Mouse (Mus musculus) mouse embryonic stem cell (cell line): Measurements from ENCODE around the gene Aebp2.
"Not testable (repeated sequence)": the region's sequence is repeated elsewhere in the genome, so short reads cannot be mapped to it uniquely, and the experiment has no call there.

Source experiments
- in situ Hi-C, 2 experiments: fragments of 300-500 bp; cut with MboI; formaldehyde crosslinking; loops; 1 replicate in 1 of 2; 3 replicates in 1 of 2; pipeline ENCODE4 v1.14.3; 2019 to 2020; ENCODE audit warnings: low sequenced_read_pairs in 2 of 2, low pct_unique_long_range_greater_than_20kb in 1 of 2, mixed read lengths in 1 of 2; ENCODE audit not compliant: unreplicated experiment in 1 of 2

The Aebp2 gene

GRCm38 (mm10) chr6:140622391-140623225, at the start of gene Aebp2:
Aebp2 (plus strand) TSS chr6:140622663.
- in situ Hi-C loops, result no loop called here

DNA sequence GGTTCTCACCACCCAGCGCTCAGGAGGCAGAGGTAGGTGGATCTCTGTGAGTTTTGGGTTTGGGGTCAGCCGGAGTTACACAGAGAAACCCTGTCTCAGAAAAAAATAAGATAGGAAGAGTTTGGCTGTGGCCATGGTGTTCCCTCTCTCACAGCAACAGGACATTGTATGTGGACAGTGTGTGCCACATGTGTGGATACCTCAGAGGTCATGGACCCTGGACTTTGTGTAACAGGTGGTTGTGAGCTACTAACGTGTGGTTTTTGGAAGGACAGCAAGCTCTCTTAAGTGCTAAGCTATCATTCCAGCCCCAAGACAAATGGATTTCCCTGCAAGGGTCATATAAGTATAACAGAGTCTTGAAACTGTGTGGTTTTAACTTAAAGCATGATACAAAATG, 47.5 kb upstream of the Aebp2 start:
- in situ Hi-C loops, result no loop called here

DNA sequence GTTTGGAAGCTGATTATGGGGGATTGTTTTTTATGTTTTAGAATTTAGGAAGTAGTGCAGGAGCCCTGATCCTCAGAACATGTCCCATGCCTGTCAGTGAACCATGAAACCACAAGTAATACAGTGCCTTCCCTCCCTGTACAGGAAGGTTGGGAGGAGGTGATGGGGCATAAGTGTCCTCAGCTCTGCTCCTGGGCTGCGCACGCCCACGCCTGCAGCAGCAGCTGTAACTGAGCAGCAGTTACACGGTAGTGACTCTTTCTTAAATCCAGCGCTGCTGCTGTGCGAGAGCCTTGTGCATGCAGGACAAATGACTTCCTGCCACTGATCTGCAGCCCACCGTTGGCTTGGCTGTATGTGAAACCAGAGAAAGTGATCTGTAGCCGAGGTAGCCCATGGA, 46.3 kb upstream of the Aebp2 start:
- in situ Hi-C loops, result no loop called here

- in situ Hi-C loops, result no loop called here
Observed at GRCm38 (mm10) chr6:140576961-140577821, 45.3 kb upstream of the Aebp2 start.

DNA sequence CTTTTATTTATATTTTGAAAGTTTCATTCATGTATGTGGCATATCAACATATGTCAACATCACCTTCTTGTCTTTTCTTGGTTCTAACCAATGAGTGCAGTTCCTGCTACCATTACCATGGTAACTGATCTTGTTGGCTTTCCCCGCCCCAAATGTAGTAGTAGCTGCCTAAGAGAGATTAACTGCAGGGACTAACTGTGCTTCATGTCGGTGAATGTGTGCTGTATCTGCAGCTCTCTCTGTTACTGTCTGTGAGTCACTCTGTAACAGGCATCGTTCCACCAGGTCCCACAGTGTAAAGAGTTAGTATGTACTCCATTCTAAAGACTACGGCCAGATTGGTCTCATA, 44.7 kb upstream of the Aebp2 start:
- in situ Hi-C loops, result no loop called here

DNA sequence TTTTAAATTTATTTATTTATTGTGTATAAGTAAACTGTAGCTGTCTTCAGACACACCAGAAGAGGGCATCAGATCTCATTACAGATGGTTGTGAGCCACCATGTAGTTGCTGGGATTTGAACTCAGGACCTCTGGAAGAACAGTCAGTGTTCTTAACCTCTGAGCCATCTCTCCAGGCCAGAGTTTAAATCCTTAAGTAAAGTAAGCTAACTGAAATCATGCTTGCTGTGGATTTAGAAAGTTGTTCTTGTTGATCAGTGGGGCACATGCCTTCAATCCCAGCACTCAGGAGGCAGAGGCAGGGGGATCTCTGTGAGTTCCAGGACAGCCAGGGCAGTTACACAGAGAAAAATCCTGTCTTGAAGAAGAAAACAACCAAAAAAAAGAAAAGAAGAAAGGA, 43.5 kb upstream of the Aebp2 start:
- in situ Hi-C loops, result not testable (repeated sequence)

DNA sequence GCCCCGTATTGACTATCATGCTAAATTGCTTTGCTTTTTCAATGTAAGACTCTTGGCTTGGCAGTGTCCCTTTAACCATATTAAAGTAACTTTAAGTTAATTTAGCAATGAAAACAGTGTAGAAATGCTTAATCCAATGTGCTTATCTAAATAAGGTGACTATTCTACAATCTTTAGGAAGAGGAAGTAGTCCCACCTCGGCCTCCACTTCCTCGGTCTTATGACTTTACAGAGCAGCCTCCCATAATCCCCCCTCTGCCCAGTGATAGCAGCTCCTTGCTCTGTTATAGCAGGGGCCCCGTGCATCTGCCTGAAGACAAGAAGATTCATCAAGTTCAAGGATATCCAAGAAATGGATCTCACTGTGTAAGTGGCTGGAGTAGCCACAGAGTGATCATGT, 42.3 kb upstream of the Aebp2 start:
- in situ Hi-C loops, result no loop called here

GRCm38 (mm10) chr6:140586714-140587259, 35.7 kb upstream of the Aebp2 start:
- in situ Hi-C loops, result no loop called here

DNA sequence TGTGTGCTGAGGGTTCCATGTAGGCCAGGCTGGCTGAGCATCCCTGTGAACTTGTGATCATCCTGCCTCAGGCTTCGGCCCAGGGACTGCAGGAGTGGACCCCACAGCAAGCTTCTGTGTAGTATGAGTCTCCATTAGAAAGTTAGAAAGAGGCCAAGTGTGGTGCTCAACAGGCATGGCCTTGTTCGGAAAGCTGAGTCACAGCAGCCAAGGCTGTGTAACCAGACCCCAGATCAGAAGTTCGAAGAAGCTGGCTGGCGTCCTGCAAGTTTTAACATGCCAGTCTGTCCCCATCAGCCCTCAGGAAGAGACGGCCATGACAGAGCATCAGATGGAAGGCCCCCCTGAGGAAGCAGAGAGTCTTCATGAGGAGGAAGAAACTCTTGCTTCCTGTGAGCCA, 31.1 kb upstream of the Aebp2 start:
- in situ Hi-C loops, result no loop called here

- in situ Hi-C loops, result no loop called here
Observed at GRCm38 (mm10) chr6:140592713-140593112, 29.8 kb upstream of the Aebp2 start.

DNA sequence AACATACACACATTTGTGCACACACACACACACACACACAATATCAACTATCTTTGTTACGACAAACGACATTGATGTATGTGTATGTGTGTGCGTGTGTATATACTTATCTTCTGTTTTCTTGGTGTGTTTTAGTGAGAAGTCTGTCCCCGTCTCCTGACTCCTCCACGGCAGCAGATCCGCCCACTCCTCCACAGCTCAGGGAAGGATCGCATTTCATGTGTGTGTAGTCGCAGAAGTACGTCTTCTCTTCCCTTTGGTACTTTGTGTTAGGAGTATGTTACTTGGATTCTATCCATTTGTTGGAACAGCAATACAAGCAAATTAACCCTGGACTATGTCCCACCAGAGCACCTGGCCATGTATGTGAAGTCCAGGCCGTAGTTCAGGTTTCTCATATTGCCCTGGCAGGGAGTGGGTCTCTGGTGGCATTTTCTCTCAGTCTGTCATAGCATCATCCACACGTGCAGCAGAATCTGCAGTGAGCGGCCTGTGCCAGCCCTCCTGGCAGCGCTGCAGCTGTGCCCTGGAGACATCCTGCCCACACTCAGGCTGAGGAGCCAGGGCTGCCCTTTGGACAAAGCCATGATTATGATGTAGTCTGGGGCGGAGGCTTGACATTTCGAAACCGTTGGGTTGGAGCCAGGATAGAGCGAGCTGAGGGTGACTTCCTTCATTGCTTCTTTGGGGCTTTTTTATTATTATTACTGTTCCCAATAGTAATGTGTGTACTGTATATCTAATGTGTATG, 28.9 kb upstream of the Aebp2 start:
- in situ Hi-C loops, result no loop called here

DNA sequence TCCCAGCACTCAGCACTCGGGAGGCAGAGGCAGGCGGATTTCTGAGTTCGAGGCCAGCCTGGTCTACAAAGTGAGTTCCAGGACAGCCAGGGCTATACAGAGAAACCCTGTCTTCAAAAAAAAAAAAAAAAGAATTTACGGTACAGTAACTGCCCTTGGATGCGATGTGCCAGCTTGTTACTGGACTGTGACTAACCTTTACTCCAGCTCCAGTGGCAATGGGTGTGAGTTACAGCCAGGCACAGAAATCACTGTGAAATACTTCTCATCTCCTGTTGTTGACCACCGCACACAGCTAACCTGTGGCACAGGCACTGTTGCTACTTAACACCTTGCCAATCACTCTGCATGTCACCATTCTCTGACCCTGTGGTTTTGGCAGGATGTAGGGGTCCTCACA, 26.9 kb upstream of the Aebp2 start:
- in situ Hi-C loops, result not testable (repeated sequence)

GRCm38 (mm10) chr6:140597381-140598329, 24.8 kb upstream of the Aebp2 start:
- in situ Hi-C loops, result no loop called here

DNA sequence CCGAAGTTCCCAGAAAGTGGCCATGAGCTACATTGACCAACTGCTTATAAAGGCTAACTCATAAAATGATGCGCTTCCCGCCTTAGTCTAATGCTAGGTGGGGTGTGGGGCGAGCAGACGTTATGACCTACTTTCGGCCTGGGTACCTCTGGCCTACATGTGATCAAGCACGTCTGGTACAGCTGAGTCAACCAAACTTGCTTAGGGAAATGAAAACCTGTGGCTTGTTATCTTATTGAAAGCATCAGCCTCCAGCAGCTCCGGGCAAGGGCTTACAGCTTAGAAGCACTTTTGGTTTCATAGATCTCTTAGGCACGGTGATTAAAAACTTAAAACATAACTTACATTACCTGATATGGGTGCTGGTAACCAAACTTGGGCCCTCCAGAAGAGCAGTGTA, 23.9 kb upstream of the Aebp2 start:
- in situ Hi-C loops, result no loop called here

GRCm38 (mm10) chr6:140599337-140599736, 23.1 kb upstream of the Aebp2 start:
- in situ Hi-C loops, result no loop called here

- in situ Hi-C loops, result not testable (repeated sequence)
Observed at GRCm38 (mm10) chr6:140600671-140601070, 21.8 kb upstream of the Aebp2 start.

DNA sequence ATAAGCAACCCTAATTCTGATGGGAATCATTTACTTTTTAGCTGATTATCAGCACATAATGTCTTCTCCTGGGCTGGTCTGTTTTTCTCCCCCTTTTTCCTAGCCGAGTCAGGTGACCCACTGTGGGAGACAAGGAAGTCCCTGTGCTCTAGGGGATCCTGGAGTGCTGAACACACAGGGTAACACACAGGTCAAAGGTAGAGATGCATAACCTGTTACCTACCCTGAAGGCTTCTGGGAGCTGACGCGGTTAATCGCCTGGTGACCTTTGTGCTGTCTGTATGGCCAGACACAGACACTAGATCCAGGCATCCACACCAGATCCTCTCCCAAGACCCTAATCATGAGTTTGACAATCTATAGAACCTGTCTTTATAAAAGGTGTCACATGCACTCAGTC, 21.3 kb upstream of the Aebp2 start:
- in situ Hi-C loops, result no loop called here
